Comparison of ENCODE assay signal across 8 mouse cellular contexts in genomic region chr7:7277966-7278567, GRCm38 (mm10). TPM values are rescaled to one million over a fixed set of nuclear protein-coding genes. Genes with fewer than 3 reads are reported as not detected.
A peak's percentile ranks its signal among the peaks of the same experiment; 100 is the strongest.
DNase-seq lines count a peak whose midpoint lies in the region; ATAC-seq and TF ChIP-seq lines count a peak whose summit lies in the region.
"Not testable (repeated sequence)": the region's sequence is repeated elsewhere in the genome, so short reads cannot be mapped to it uniquely, and the experiment has no call there.

Gene Gm45844, minus strand, starts transcription at chr7:7278289.

- DNase-seq in cerebellum, adult 18-20 months, result peak; percentile 86 to 91
- peak; percentile 90 for DNase-seq in forebrain, postnatal 0 days
- peak; percentile 90 for DNase-seq in heart, postnatal 4 days
- peak; percentile 90 for DNase-seq in layer of hippocampus, adult 9-10 months (ENCODE audit: low spot score)
- peak; percentile 85 to 90 for DNase-seq in thymus, adult 18-20 months

- not testable (repeated sequence) for TF ChIP-seq POLR2A in olfactory bulb, adult 2 months (IDR thresholded peaks at IDR 0.05; ENCODE audit: insufficient read depth, low read depth, low read length)

- peak within 1 kb of the TSS; percentile 54 for H3K9ac ChIP-seq in forebrain, postnatal 0 days
- peak within 1 kb of the TSS; percentile 1; the same call in 1 of the 2 replicates for H3K9ac ChIP-seq in lung, embryonic 15.5 days

- H3K4me3 ChIP-seq in E14TG2a.4 (replicated peaks; ENCODE audit: low read length), result peak within 1 kb of the TSS; percentile 57
- H3K4me3 ChIP-seq in forebrain, postnatal 0 days (ENCODE audit: low read depth, low read length), result peak within 1 kb of the TSS; percentile 34
- H3K4me3 ChIP-seq in lung, embryonic 15.5 days, result peak within 1 kb of the TSS; percentile 31
- H3K4me3 ChIP-seq in olfactory bulb, adult 2 months (ENCODE audit: insufficient read depth, low read depth, low read length), result peak within 1 kb of the TSS; percentile 45

- TF ChIP-seq CTCF in E14TG2a.4 (conservative IDR thresholded peaks at IDR 0.05; ENCODE audit: low read length), result peak; percentile 43
- TF ChIP-seq CTCF in forebrain, postnatal 0 days (IDR thresholded peaks at IDR 0.05; ENCODE audit: low read depth), result peak; percentile 93
- peak; percentile 100 for TF ChIP-seq CTCF in olfactory bulb, adult 2 months (IDR thresholded peaks at IDR 0.05; ENCODE audit: insufficient read depth, low read depth, low read length)

- not testable (repeated sequence) for H3K4me1 ChIP-seq in E14TG2a.4 (replicated peaks; ENCODE audit: low read depth, low read length); forebrain, postnatal 0 days (ENCODE audit: insufficient read depth); lung, embryonic 15.5 days; olfactory bulb, adult 2 months (ENCODE audit: control insufficient read depth, insufficient read depth, low read length)

- WGBS in forebrain, postnatal 0 days, result 30% methylated on average over 45 of the region's 45 CpGs
- 38% methylated on average over 45 of the region's 45 CpGs for WGBS in lung, embryonic 15.5 days
- 40% methylated on average over 45 of the region's 45 CpGs for WGBS in olfactory bulb, adult 2 months

- H3K27ac ChIP-seq in forebrain, postnatal 0 days (ENCODE audit: low read depth, low read length), result peak within 1 kb of the TSS; percentile 57
- H3K27ac ChIP-seq in lung, embryonic 15.5 days, result peak within 1 kb of the TSS; percentile 22
- peak within 1 kb of the TSS; percentile 10 for H3K27ac ChIP-seq in olfactory bulb, adult 2 months (ENCODE audit: insufficient read depth, low read depth, low read length)

- peak; percentile 97 for ATAC-seq in forebrain, postnatal 0 days
- ATAC-seq in lung, embryonic 15.5 days (ENCODE audit: borderline replicate concordance, extremely low read depth, low FRiP score, low TSS enrichment), result peak; percentile 99

- H3K9me3 ChIP-seq in E14TG2a.4 (ENCODE audit: low read length), result peaks cover 50% of the 10 kb centered on the region
- H3K9me3 ChIP-seq in forebrain, postnatal 0 days (ENCODE audit: low read length); lung, embryonic 15.5 days: not testable (repeated sequence)

- peak within 1 kb of the TSS; percentile 40 for H3K4me2 ChIP-seq in forebrain, postnatal 0 days (ENCODE audit: low read depth)
- H3K4me2 ChIP-seq in lung, embryonic 15.5 days, result peak within 1 kb of the TSS; percentile 34

- not testable (repeated sequence) for H3K27me3 ChIP-seq in E14TG2a.4 (ENCODE audit: insufficient read depth, low read length); forebrain, postnatal 0 days (ENCODE audit: insufficient read depth, low read length); lung, embryonic 15.5 days

- not testable (repeated sequence) for H3K36me3 ChIP-seq in E14TG2a.4 (ENCODE audit: insufficient read depth, low read length); lung, embryonic 15.5 days
- H3K36me3 ChIP-seq in forebrain, postnatal 0 days (ENCODE audit: insufficient read depth), result peaks cover 11% of the 10 kb centered on the region

RNA-seq across cellular contexts. Expression of gene Gm45844, which starts in this region (rescaled TPM):
- total RNA-seq in forebrain, postnatal 0 days (2014; rRNA removed), result 6.1 and 8.7 TPM in 2 replicates
- 6.8 and 9.2 TPM in 2 replicates for polyA plus RNA-seq in forebrain, postnatal 0 days (2015; fragmentation: Nextera tagmentation; extraction: Ambion mirVana)
- 1 to 10 TPM in 1 of 2 experiments, under 1 TPM in 1; 0.81 to 2.3 TPM for total RNA-seq in heart, postnatal 4 days (2021)
- polyA plus RNA-seq in lung, embryonic 15.5 days (2015; fragmentation: Nextera tagmentation; extraction: Ambion mirVana), result 2.2 and 3.8 TPM in 2 replicates
- not detected in 2 replicates for polyA plus RNA-seq in olfactory bulb, adult 2 months (2012; ENCODE audit: insufficient read depth, insufficient read length, low replicate concordance, missing spikeins)

Comparison
In these comparisons a context has a peak if more than half of its experiments do, and no peak if none do; other contexts are left out.
1. Peak in every context shown above with its lines: DNase-seq, ATAC-seq, H3K4me3 ChIP-seq and H3K27ac ChIP-seq.
2. CTCF ChIP-seq: peak in every context shown above with its lines; median percentile 100 in olfactory bulb, adult 2 months; 93 in forebrain, postnatal 0 days; 43 in E14TG2a.4.